Mouse (Mus musculus) kidney, embryonic 16.5 days (tissue): ENCODE data around the gene Spta1. TPM values are rescaled to one million over a fixed set of nuclear protein-coding genes. Genes with fewer than 3 reads are reported as not detected.

Experiments
- ATAC-seq: fragments of 200-750 bp; cut with Nextera tagmentation; 2 replicates; pipeline ENCODE4 v1.8.0; 2017; ENCODE audit warnings: moderate TSS enrichment; ENCODE audit not compliant: low FRiP score, low TSS enrichment
- H3K27ac ChIP-seq: fragments of 300-500 bp; sonication (generic); 2 replicates; pipeline ENCODE4 v1.5.1; 2014; ENCODE audit warnings: low read length
- H3K27me3 ChIP-seq: fragments of 300-500 bp; sonication (generic); 2 replicates; pipeline ENCODE4 v1.6.1; 2014; ENCODE audit warnings: low read length, control low read depth, mixed read lengths; ENCODE audit not compliant: insufficient read depth
- H3K36me3 ChIP-seq: fragments of 300-500 bp; sonication (generic); 2 replicates; pipeline ENCODE4 v1.6.1; 2014; ENCODE audit warnings: low read length, control low read depth, mixed read lengths; ENCODE audit not compliant: insufficient read depth
- H3K4me1 ChIP-seq: fragments of 300-500 bp; sonication (generic); 2 replicates; pipeline ENCODE4 v1.6.1; 2014; ENCODE audit warnings: low read length, control low read depth, mixed read lengths; ENCODE audit not compliant: insufficient read depth
- H3K4me2 ChIP-seq: fragments of 300-500 bp; sonication (generic); replicated peaks from 2 replicates; pipeline ENCODE4 v1.6.1; 2014; ENCODE audit warnings: low read depth, low read length
- H3K4me3 ChIP-seq: fragments of 300-500 bp; sonication (generic); 2 replicates; pipeline ENCODE4 v1.5.1; 2014; ENCODE audit warnings: mild to moderate bottlenecking, low read length
- H3K9ac ChIP-seq: fragments of 300-500 bp; sonication (generic); replicated peaks from 2 replicates; pipeline ENCODE4 v1.6.1; 2014; ENCODE audit warnings: low read length
- H3K9me3 ChIP-seq: fragments of 300-500 bp; sonication (generic); 2 replicates; pipeline ENCODE4 v1.6.1; 2016; ENCODE audit warnings: low read length, control low read depth
- whole genome bisulfite sequencing: fragments of 180-500 bp; shearing (Covaris S2); extraction: QIAGEN DNeasy Blood & Tissue Kit; methylation state at CpG from one replicate; pipeline ENCODE4 v1.1.7; 2014; 5-methylcytosine and 5-hydroxymethylcytosine counted together
- polyA plus RNA-seq: library from polyadenylated mRNA; unstranded; fragments of >200 nt; fragmentation: Nextera tagmentation; extraction: Ambion mirVana; gene quantifications from 2 replicates; pipeline ENCODE4 v1.2.1, GENCODE M21; 2015

The Spta1 gene
- 0.22 and 0.48 TPM in 2 replicates for polyA plus RNA-seq

GRCm38 (mm10) chr1:174172605-174173004, at the start of gene Spta1:
Gene Spta1 (plus strand): TSS chr1:174172776.
- H3K4me3 ChIP-seq, result no peak within 1 kb of the TSS
- no peaks in the 10 kb centered on the region for H3K27me3 ChIP-seq
- no peak within 1 kb of the TSS for H3K27ac ChIP-seq
- H3K36me3 ChIP-seq, result no peaks in the 10 kb centered on the region
- H3K4me2 ChIP-seq, result no peak within 1 kb of the TSS
- no peaks in the 10 kb centered on the region for H3K4me1 ChIP-seq
- no peak within 1 kb of the TSS for H3K9ac ChIP-seq
- no peaks in the 10 kb centered on the region for H3K9me3 ChIP-seq
- ATAC-seq, result no peak
- WGBS, result 57% methylated on average over 3 of the region's 3 CpGs

DNA sequence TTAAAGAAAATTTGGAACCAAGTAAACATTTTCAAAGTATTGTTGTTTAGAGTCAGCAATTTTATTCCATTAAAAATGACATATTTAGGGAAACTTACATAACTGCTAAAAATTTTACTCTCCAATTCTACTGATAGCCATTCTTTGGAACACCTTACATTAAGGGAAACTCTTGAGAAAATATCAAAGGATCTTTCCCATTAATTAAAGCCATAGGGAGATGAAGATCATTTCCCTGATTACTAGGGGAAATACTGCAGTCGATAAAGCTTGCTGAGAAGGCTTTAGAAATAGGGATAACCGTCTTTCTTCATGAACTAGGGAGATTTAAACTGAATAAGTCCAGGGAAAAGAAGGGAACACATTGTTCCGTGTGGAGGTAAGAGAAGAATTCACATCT, 41.4 kb upstream of the Spta1 start, which contains the start of gene Olfr424:
TSS of gene Olfr424 (plus strand) at position 301 of the 400 bp plus-strand sequence.
- Histone ChIP-seq H3K4me2 (no peak within 1 kb of the TSS), H3K4me3 (no peak within 1 kb of the TSS), H3K9ac (no peak within 1 kb of the TSS), H3K27ac (no peak within 1 kb of the TSS), H3K36me3 (no peaks in the 10 kb centered on the region), H3K4me1 (no peaks in the 10 kb centered on the region), H3K9me3 (no peaks in the 10 kb centered on the region), H3K27me3 (no peaks in the 10 kb centered on the region)
- ATAC-seq, result no peak
- 84% methylated on average over 3 of the region's 3 CpGs for WGBS

- H3K27ac ChIP-seq, result no peak overlapping the region
- no peaks in the 10 kb centered on the region for H3K27me3 ChIP-seq
- no peaks in the 10 kb centered on the region for H3K4me1 ChIP-seq
- no peaks in the 10 kb centered on the region for H3K36me3 ChIP-seq
- ATAC-seq, result no peak
- no peak overlapping the region for H3K9ac ChIP-seq
- 77% methylated on average over 3 of the region's 3 CpGs for WGBS
- no peaks in the 10 kb centered on the region for H3K9me3 ChIP-seq
- no peak overlapping the region for H3K4me2 ChIP-seq
- H3K4me3 ChIP-seq, result no peak overlapping the region
Observed at GRCm38 (mm10) chr1:174131999-174132398, 40.6 kb upstream of the Spta1 start.

- no peak overlapping the region for H3K9ac ChIP-seq
- H3K4me3 ChIP-seq, result no peak overlapping the region
- H3K27me3 ChIP-seq, result no peaks in the 10 kb centered on the region
- no peak overlapping the region for H3K27ac ChIP-seq
- H3K4me1 ChIP-seq, result no peaks in the 10 kb centered on the region
- no peak overlapping the region for H3K4me2 ChIP-seq
- WGBS, result 67% methylated on average over 2 of the region's 2 CpGs
- H3K36me3 ChIP-seq, result no peaks in the 10 kb centered on the region
- no peak for ATAC-seq
- H3K9me3 ChIP-seq, result no peaks in the 10 kb centered on the region
Observed at GRCm38 (mm10) chr1:174141384-174141783, 31.2 kb upstream of the Spta1 start.

GRCm38 (mm10) chr1:174146696-174147095, 25.9 kb upstream of the Spta1 start:
- Histone ChIP-seq H3K4me1 (no peaks in the 10 kb centered on the region), H3K27me3 (no peaks in the 10 kb centered on the region), H3K27ac (no peak overlapping the region), H3K9me3 (no peaks in the 10 kb centered on the region), H3K4me2 (no peak overlapping the region), H3K4me3 (no peak overlapping the region), H3K36me3 (no peaks in the 10 kb centered on the region), H3K9ac (no peak overlapping the region)
- 94% methylated on average over 1 of the region's 1 CpGs for WGBS
- ATAC-seq, result no peak

DNA sequence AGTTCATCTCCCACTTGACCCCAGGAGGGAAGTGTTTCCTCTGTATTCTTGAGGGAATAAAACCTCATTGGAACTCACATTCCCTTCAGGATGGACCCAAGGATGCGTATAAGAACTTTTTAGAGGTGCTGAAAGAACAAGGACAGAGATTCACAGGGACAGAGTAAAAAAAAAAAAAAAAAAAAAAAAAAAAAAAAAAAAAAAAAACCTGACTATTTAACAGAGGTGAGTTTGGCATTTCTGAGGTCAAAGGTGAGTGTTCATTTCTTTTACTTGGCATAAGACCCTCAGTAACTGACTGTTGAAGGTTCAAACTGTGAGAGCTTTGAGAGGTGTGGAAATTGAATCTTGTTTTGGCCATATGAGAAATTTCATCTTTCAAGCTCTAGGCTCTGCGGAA, 23.3 kb upstream of the Spta1 start:
- Histone ChIP-seq H3K4me2 (no peak overlapping the region), H3K4me3 (no peak overlapping the region), H3K9me3 (no peaks in the 10 kb centered on the region), H3K36me3 (no peaks in the 10 kb centered on the region), H3K9ac (no peak overlapping the region), H3K4me1 (no peaks in the 10 kb centered on the region), H3K27ac (no peak overlapping the region), H3K27me3 (no peaks in the 10 kb centered on the region)
- ATAC-seq, result no peak
- 93% methylated on average over 2 of the region's 2 CpGs for WGBS

- no peaks in the 10 kb centered on the region for H3K27me3 ChIP-seq
- H3K36me3 ChIP-seq, result no peaks in the 10 kb centered on the region
- no peak within 1 kb of the TSS for H3K9ac ChIP-seq
- no peaks in the 10 kb centered on the region for H3K4me1 ChIP-seq
- H3K4me2 ChIP-seq, result no peak within 1 kb of the TSS
- H3K9me3 ChIP-seq, result no peaks in the 10 kb centered on the region
- no peak within 1 kb of the TSS for H3K4me3 ChIP-seq
- 77% methylated on average over 1 of the region's 1 CpGs for WGBS
- no peak within 1 kb of the TSS for H3K27ac ChIP-seq
- no peak for ATAC-seq
Observed at GRCm38 (mm10) chr1:174155333-174155732, 17.2 kb upstream of the Spta1 start, which contains the start of gene Olfr420. Gene Olfr420 (plus strand): TSS chr1:174155633.

- Histone ChIP-seq H3K36me3 (no peaks in the 10 kb centered on the region), H3K27ac (no peak overlapping the region), H3K4me1 (no peaks in the 10 kb centered on the region), H3K9ac (no peak overlapping the region), H3K27me3 (no peaks in the 10 kb centered on the region), H3K9me3 (no peaks in the 10 kb centered on the region), H3K4me2 (no peak overlapping the region), H3K4me3 (no peak overlapping the region)
- WGBS, result 89% methylated on average over 3 of the region's 3 CpGs
- ATAC-seq, result no peak
Observed at GRCm38 (mm10) chr1:174157622-174158021, 15.0 kb upstream of the Spta1 start.

DNA sequence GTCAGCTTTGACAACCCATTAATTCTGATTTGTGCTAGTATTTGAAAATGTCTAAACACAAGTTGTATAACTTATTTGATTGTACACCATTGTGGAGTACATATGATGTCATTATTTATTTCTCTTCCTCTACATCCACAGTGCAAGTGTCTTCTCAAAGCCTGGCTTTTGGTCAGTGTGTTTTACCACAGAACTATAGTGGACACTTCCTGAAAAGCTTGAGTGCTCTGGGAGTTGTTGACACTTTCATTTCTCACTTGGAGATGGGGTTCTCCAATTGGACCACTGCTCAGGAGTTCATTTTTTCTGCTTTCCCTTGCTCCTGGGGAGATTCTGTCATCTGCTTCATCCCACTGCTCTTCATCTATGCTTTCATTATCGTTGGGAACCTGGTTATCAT, 14.1 kb upstream of the Spta1 start:
- 77% methylated on average over 1 of the region's 1 CpGs for WGBS
- no peak for ATAC-seq
- no peaks in the 10 kb centered on the region for H3K4me1 ChIP-seq
- no peak overlapping the region for H3K4me2 ChIP-seq
- H3K27ac ChIP-seq, result no peak overlapping the region
- H3K36me3 ChIP-seq, result no peaks in the 10 kb centered on the region
- no peaks in the 10 kb centered on the region for H3K27me3 ChIP-seq
- no peak overlapping the region for H3K4me3 ChIP-seq
- H3K9me3 ChIP-seq, result no peaks in the 10 kb centered on the region
- H3K9ac ChIP-seq, result no peak overlapping the region

- no peaks in the 10 kb centered on the region for H3K36me3 ChIP-seq
- ATAC-seq, result no peak
- no peak overlapping the region for H3K27ac ChIP-seq
- no peaks in the 10 kb centered on the region for H3K9me3 ChIP-seq
- no peak overlapping the region for H3K4me3 ChIP-seq
- 90% methylated on average over 10 of the region's 10 CpGs for WGBS
- no peaks in the 10 kb centered on the region for H3K4me1 ChIP-seq
- no peaks in the 10 kb centered on the region for H3K27me3 ChIP-seq
- no peak overlapping the region for H3K4me2 ChIP-seq
- no peak overlapping the region for H3K9ac ChIP-seq
Observed at GRCm38 (mm10) chr1:174159095-174159494, 13.5 kb upstream of the Spta1 start.
